12 mouse cellular contexts compared by ENCODE assay signal in genomic region chr10:108832248-108832647, GRCm38 (mm10).
DNase-seq lines count a peak whose midpoint lies in the region; ATAC-seq and TF ChIP-seq lines count a peak whose summit lies in the region.
"Had no signal": no experiment of that assay in that cellular context is flagged by ENCODE, and none has a peak within 500 bp of the region (broad histone marks: within the 10 kb centered on the region; RNA-seq: fewer than 3 reads in every experiment).

No protein-coding gene starts in this region.

- no peak for DNase-seq in cerebellum, adult 11 months
- no peak for DNase-seq in heart, postnatal 0 days (ENCODE audit: low spot score)
- DNase-seq in heart, postnatal 4 days: no peak
- peak; percentile 10 for DNase-seq in hindbrain, postnatal 0 days (ENCODE audit: low spot score)
- DNase-seq in spleen, postnatal 36 days (ENCODE audit: low spot score in 2 of 2): no peak
- DNase-seq in urinary bladder, adult 18-20 months (ENCODE audit: low spot score in 2 of 2): no peak
- DNase-seq: lung, postnatal 14 days; right cerebral cortex, postnatal 4 days had no signal

- peak overlapping the region; percentile 6; the same call in 1 of the 2 replicates for H3K4me3 ChIP-seq in heart, postnatal 0 days (ENCODE audit: low read depth, low read length)
- no peak overlapping the region for H3K4me3 ChIP-seq in hindbrain, postnatal 0 days (ENCODE audit: low read length)
- no peak overlapping the region for H3K4me3 ChIP-seq in neural tube, embryonic 15.5 days (replicated peaks)
- H3K4me3 ChIP-seq: embryonic facial prominence, embryonic 13.5 days had no signal

- no peaks in the 10 kb centered on the region for H3K27me3 ChIP-seq in heart, postnatal 0 days (ENCODE audit: control insufficient read depth, insufficient read depth, low read length)
- no peaks in the 10 kb centered on the region for H3K27me3 ChIP-seq in hindbrain, postnatal 0 days (ENCODE audit: insufficient read depth, low read length)
- no peaks in the 10 kb centered on the region for H3K27me3 ChIP-seq in neural tube, embryonic 15.5 days (replicated peaks)
- H3K27me3 ChIP-seq: embryonic facial prominence, embryonic 13.5 days had no signal

- no peaks in the 10 kb centered on the region for H3K36me3 ChIP-seq in heart, postnatal 0 days (replicated peaks; ENCODE audit: control insufficient read depth, insufficient read depth, low read length)
- H3K36me3 ChIP-seq in hindbrain, postnatal 0 days (ENCODE audit: insufficient read depth, low read length): no peaks in the 10 kb centered on the region
- H3K36me3 ChIP-seq in neural tube, embryonic 15.5 days: no peaks in the 10 kb centered on the region
- H3K36me3 ChIP-seq: embryonic facial prominence, embryonic 13.5 days had no signal

- 71% methylated on average over 6 of the region's 6 CpGs for WGBS in heart, postnatal 0 days
- 69% methylated on average over 6 of the region's 6 CpGs for WGBS in hindbrain, postnatal 0 days
- WGBS in neural tube, embryonic 15.5 days: 72% methylated on average over 6 of the region's 6 CpGs

- no peak for TF ChIP-seq EP300 in heart, postnatal 0 days (IDR thresholded peaks at IDR 0.05; ENCODE audit: low read depth)

- no peak for TF ChIP-seq CTCF in heart, postnatal 0 days (IDR thresholded peaks at IDR 0.05; ENCODE audit: low read depth)
- TF ChIP-seq CTCF in hindbrain, postnatal 0 days (IDR thresholded peaks at IDR 0.05; ENCODE audit: low read depth): no peak

- peak overlapping the region; percentile 30 for H3K4me2 ChIP-seq in heart, postnatal 0 days (ENCODE audit: low read depth, low read length)
- H3K4me2 ChIP-seq in hindbrain, postnatal 0 days (ENCODE audit: low read depth, low read length): peak overlapping the region; percentile 37
- peak overlapping the region; percentile 7; the same call in 1 of the 2 replicates for H3K4me2 ChIP-seq in neural tube, embryonic 15.5 days
- H3K4me2 ChIP-seq: embryonic facial prominence, embryonic 13.5 days had no signal

- no peaks in the 10 kb centered on the region for H3K9me3 ChIP-seq in heart, postnatal 0 days (replicated peaks; ENCODE audit: control insufficient read depth, low read length)
- H3K9me3 ChIP-seq in hindbrain, postnatal 0 days (ENCODE audit: low read length): no peaks in the 10 kb centered on the region
- no peaks in the 10 kb centered on the region for H3K9me3 ChIP-seq in neural tube, embryonic 15.5 days (replicated peaks)
- H3K9me3 ChIP-seq: embryonic facial prominence, embryonic 13.5 days had no signal

- peak; percentile 67; the same call in 1 of the 2 replicates for ATAC-seq in cerebellum, adult (ENCODE audit: insufficient number of reproducible peaks, low FRiP score, low TSS enrichment)
- no peak for ATAC-seq in heart, postnatal 0 days (ENCODE audit: insufficient read depth, low read depth)
- 0 out of 2 replicates have a peak, but pooled peaks have one; percentile 43 for ATAC-seq in hindbrain, postnatal 0 days
- no peak for ATAC-seq in neural tube, embryonic 15.5 days (ENCODE audit: low FRiP score)
- ATAC-seq: inflammation-experienced regulatory T-cells, adult 6 months had no signal

- no peaks in the 10 kb centered on the region for H3K4me1 ChIP-seq in heart, postnatal 0 days (ENCODE audit: control insufficient read depth, insufficient read depth)
- no peaks in the 10 kb centered on the region for H3K4me1 ChIP-seq in hindbrain, postnatal 0 days (ENCODE audit: insufficient read depth, low read length)
- peaks cover 7% of the 10 kb centered on the region; the same call in 1 of the 2 replicates for H3K4me1 ChIP-seq in neural tube, embryonic 15.5 days
- H3K4me1 ChIP-seq: embryonic facial prominence, embryonic 13.5 days had no signal

- H3K9ac ChIP-seq in heart, postnatal 0 days (replicated peaks; ENCODE audit: low read depth, low read length): no peak overlapping the region
- no peak overlapping the region for H3K9ac ChIP-seq in hindbrain, postnatal 0 days (replicated peaks; ENCODE audit: low read length)
- H3K9ac ChIP-seq in neural tube, embryonic 15.5 days (replicated peaks): no peak overlapping the region
- H3K9ac ChIP-seq: embryonic facial prominence, embryonic 13.5 days had no signal

- H3K27ac ChIP-seq in heart, postnatal 0 days (ENCODE audit: low read depth): no peak overlapping the region
- peak overlapping the region; percentile 61 for H3K27ac ChIP-seq in hindbrain, postnatal 0 days
- no peak overlapping the region; the same call in 1 of the 2 replicates for H3K27ac ChIP-seq in neural tube, embryonic 15.5 days (replicated peaks)
- H3K27ac ChIP-seq: embryonic facial prominence, embryonic 13.5 days had no signal

Comparison
In these comparisons a context has a peak if more than half of its experiments do, and no peak if none do; other contexts are left out.
1. ATAC-seq: peak in cerebellum, adult (single experiment) and hindbrain, postnatal 0 days (single experiment); none in heart, postnatal 0 days (single experiment) and neural tube, embryonic 15.5 days (single experiment).
2. Peak in every context shown above with its lines, with median percentiles within 50 percentile points of each other: H3K4me2 ChIP-seq.